Mouse (Mus musculus) natural killer cell, adult 2 months (primary cell): ENCODE results near the gene B4galnt2.
A peak's percentile ranks its signal among the peaks of the same experiment; 100 is the strongest.
"Not testable (repeated sequence)": the region's sequence is repeated elsewhere in the genome, so short reads cannot be mapped to it uniquely, and the experiment has no call there.

ENCODE experiments used
- DNase-seq, 2 experiments: peaks; one replicate each; pipeline ENCODE4 v3.0.0; 2022; ENCODE audit warnings: low spot score in 2 of 2

Gene B4galnt2

GRCm38 (mm10) chr11:95896446-95897179 is 18.1 kb downstream of the B4galnt2 start:
- DNase-seq: peak; percentile 21 to 42

- DNase-seq: no peak
Measured at GRCm38 (mm10) chr11:95890462-95891051, 24.1 kb downstream of the B4galnt2 start.

- not testable (repeated sequence) for DNase-seq
Measured at GRCm38 (mm10) chr11:95879861-95880260, 34.8 kb downstream of the B4galnt2 start.

- peak; percentile 50 to 61 for DNase-seq
Measured at GRCm38 (mm10) chr11:95876296-95876695, 38.4 kb downstream of the B4galnt2 start.

- peak; percentile 10 to 33 for DNase-seq
Measured at GRCm38 (mm10) chr11:95875804-95876203, 38.9 kb downstream of the B4galnt2 start.

- peak in 1 of 2 experiments; percentile 37 for DNase-seq
Measured at GRCm38 (mm10) chr11:95869918-95870470, 44.7 kb downstream of the B4galnt2 start.

GRCm38 (mm10) chr11:95869442-95869841 is 45.2 kb downstream of the B4galnt2 start:
- DNase-seq: no peak

GRCm38 (mm10) chr11:95861397-95861796 is 53.3 kb downstream of the B4galnt2 start:
- DNase-seq: no peak

- DNase-seq: no peak
Measured at GRCm38 (mm10) chr11:95860071-95860490, 54.6 kb downstream of the B4galnt2 start.

- DNase-seq: peak in 1 of 2 experiments; percentile 60
Measured at GRCm38 (mm10) chr11:95859468-95859855, 55.2 kb downstream of the B4galnt2 start.

GRCm38 (mm10) chr11:95858528-95859467 is 55.9 kb downstream of the B4galnt2 start:
- DNase-seq: peak; percentile 96

GRCm38 (mm10) chr11:95857716-95858527 is 56.8 kb downstream of the B4galnt2 start:
- no peak for DNase-seq

- DNase-seq: no peak
Measured at GRCm38 (mm10) chr11:95857306-95857705, 57.4 kb downstream of the B4galnt2 start.

GRCm38 (mm10) chr11:95853684-95854083 is 61.0 kb downstream of the B4galnt2 start:
- DNase-seq: peak; percentile 47 to 68

- no peak for DNase-seq
Measured at GRCm38 (mm10) chr11:95850898-95851297, 63.8 kb downstream of the B4galnt2 start.

- no peak for DNase-seq
Measured at GRCm38 (mm10) chr11:95844935-95845334, 69.8 kb downstream of the B4galnt2 start.

- no peak for DNase-seq
Measured at GRCm38 (mm10) chr11:95843421-95843950, 71.2 kb downstream of the B4galnt2 start.

- DNase-seq: no peak
Measured at GRCm38 (mm10) chr11:95842953-95843352, 71.7 kb downstream of the B4galnt2 start.

- DNase-seq: peak; percentile 45 to 71
Measured at GRCm38 (mm10) chr11:95842074-95842681, 72.5 kb downstream of the B4galnt2 start, which contains the start of gene Abi3. Gene Abi3 (minus strand): TSS chr11:95842476.

- DNase-seq: no peak
Measured at GRCm38 (mm10) chr11:95841498-95841830, 73.2 kb downstream of the B4galnt2 start.
